Mouse (Mus musculus) lung, postnatal 0 days (tissue): Measurements from ENCODE around the gene Cep41. TPM values are rescaled to one million over a fixed set of nuclear protein-coding genes. Genes with fewer than 3 reads are reported as not detected.

Experiments
- ATAC-seq: fragments of 200-750 bp; cut with Nextera tagmentation; 2 replicates; pipeline ENCODE4 v1.8.0; 2017; ENCODE audit warnings: moderate library complexity
- DNase-seq: peaks from one replicate; pipeline ENCODE4 v3.0.0-alpha.2; 2016; ENCODE audit warnings: low spot score
- H3K27ac ChIP-seq: fragments of 300-500 bp; sonication (generic); 2 replicates; pipeline ENCODE4 v1.5.1; 2014; ENCODE audit warnings: antibody characterized with exemption, mild to moderate bottlenecking, low read length, mixed read lengths
- H3K27me3 ChIP-seq: fragments of 300-500 bp; sonication (generic); replicated peaks from 2 replicates; pipeline ENCODE4 v1.6.1; 2014; ENCODE audit warnings: low read length, mixed read lengths; ENCODE audit not compliant: insufficient read depth
- H3K36me3 ChIP-seq: fragments of 300-500 bp; sonication (generic); 2 replicates; pipeline ENCODE4 v1.6.1; 2014; ENCODE audit warnings: low read length, mixed read lengths; ENCODE audit not compliant: insufficient read depth
- H3K4me1 ChIP-seq: fragments of 300-500 bp; sonication (generic); 2 replicates; pipeline ENCODE4 v1.6.1; 2014; ENCODE audit warnings: antibody characterized with exemption, low read depth, low read length, mixed read lengths; ENCODE audit not compliant: insufficient read depth
- H3K4me2 ChIP-seq: fragments of 300-500 bp; sonication (generic); replicated peaks from 2 replicates; pipeline ENCODE4 v1.6.1; 2014; ENCODE audit warnings: low read depth, mild to moderate bottlenecking, low read length, moderate library complexity, mixed read lengths
- H3K4me3 ChIP-seq: fragments of 300-500 bp; sonication (generic); 2 replicates; pipeline ENCODE4 v1.5.1; 2014; ENCODE audit warnings: low read depth, low read length
- H3K9ac ChIP-seq: fragments of 300-500 bp; sonication (generic); replicated peaks from 2 replicates; pipeline ENCODE4 v1.6.1; 2014; ENCODE audit warnings: low read depth, mild to moderate bottlenecking
- H3K9me3 ChIP-seq: fragments of 300-500 bp; sonication (generic); 2 replicates; pipeline ENCODE4 v1.6.1; 2016; ENCODE audit warnings: low read length, mixed read lengths
- CTCF ChIP-seq: IDR thresholded peaks from 2 replicates; pipeline ENCODE4 v1.5.1; 2016; ENCODE audit warnings: antibody characterized with exemption, mild to moderate bottlenecking
- EP300 ChIP-seq: IDR thresholded peaks from 2 replicates; pipeline ENCODE4 v1.6.1; 2016; ENCODE audit warnings: antibody characterized with exemption, mild to moderate bottlenecking, control low read depth
- WGBS: fragments of 180-500 bp; shearing (Covaris S2); extraction: QIAGEN DNeasy Blood & Tissue Kit; methylation state at CpG from one replicate; pipeline ENCODE4 v1.1.7; 2014; 5-methylcytosine and 5-hydroxymethylcytosine counted together
- polyA plus RNA-seq: library from polyadenylated mRNA; unstranded; fragments of >200 nt; fragmentation: Nextera tagmentation; extraction: Ambion mirVana; gene quantifications from 2 replicates; pipeline ENCODE4 v1.2.1, GENCODE M21; 2015

Cep41 gene
- polyA plus RNA-seq, 1 experiment from 2014 or later = 6.3 TPM

GRCm38 (mm10) chr6:30736372-30736762, 42.8 kb upstream of the Cep41 start:
- Histone ChIP-seq H3K27ac (peak overlapping the region; percentile 65; the same call in 1 of the 2 replicates), H3K36me3 (no peaks in the 10 kb centered on the region), H3K9me3 (peaks cover 11% of the 10 kb centered on the region), H3K27me3 (no peaks in the 10 kb centered on the region), H3K4me3 (peak overlapping the region; percentile 15; the same call in 1 of the 2 replicates), H3K9ac (no peak overlapping the region), H3K4me2 (peak overlapping the region; percentile 44; the same call in 1 of the 2 replicates), H3K4me1 (no peaks in the 10 kb centered on the region)
- 51% methylated on average over 13 of the region's 13 CpGs for WGBS
- peak; percentile 48 for ATAC-seq
- no peak for TF ChIP-seq CTCF
- TF ChIP-seq EP300 = no peak
- peak; percentile 37 for DNase-seq

GRCm38 (mm10) chr6:30735728-30736371, 42.3 kb upstream of the Cep41 start:
- no peak for TF ChIP-seq CTCF
- no peak for TF ChIP-seq EP300
- Histone ChIP-seq H3K27me3 (no peaks in the 10 kb centered on the region), H3K27ac (peak overlapping the region; percentile 65), H3K9me3 (peaks cover 11% of the 10 kb centered on the region), H3K4me3 (peak overlapping the region; percentile 24), H3K36me3 (no peaks in the 10 kb centered on the region), H3K4me1 (no peaks in the 10 kb centered on the region), H3K4me2 (peak overlapping the region; percentile 44), H3K9ac (no peak overlapping the region; the same call in 1 of the 2 replicates)
- DNase-seq (no peak), ATAC-seq (no peak)
- WGBS = 57% methylated on average over 15 of the region's 15 CpGs

GRCm38 (mm10) chr6:30734988-30735727, 41.6 kb upstream of the Cep41 start:
- Histone ChIP-seq H3K27me3 (no peaks in the 10 kb centered on the region), H3K27ac (peak overlapping the region; percentile 65), H3K4me2 (peak overlapping the region; percentile 44), H3K4me3 (peak overlapping the region; percentile 24), H3K36me3 (no peaks in the 10 kb centered on the region), H3K9me3 (peaks cover 11% of the 10 kb centered on the region), H3K4me1 (no peaks in the 10 kb centered on the region), H3K9ac (no peak overlapping the region; the same call in 1 of the 2 replicates)
- TF ChIP-seq CTCF = no peak
- TF ChIP-seq EP300 = no peak
- no peak for DNase-seq
- WGBS = 56% methylated on average over 22 of the region's 22 CpGs
- ATAC-seq = no peak

- TF ChIP-seq EP300 = no peak
- no peak for TF ChIP-seq CTCF
- Histone ChIP-seq H3K4me2 (no peak overlapping the region), H3K9me3 (peaks cover 11% of the 10 kb centered on the region), H3K4me3 (no peak overlapping the region), H3K9ac (no peak overlapping the region), H3K27me3 (no peaks in the 10 kb centered on the region), H3K36me3 (no peaks in the 10 kb centered on the region), H3K4me1 (no peaks in the 10 kb centered on the region), H3K27ac (no peak overlapping the region)
- ATAC-seq (no peak), DNase-seq (no peak)
- WGBS = 33% methylated on average over 6 of the region's 6 CpGs
These were observed 40.9 kb upstream of the Cep41 start for GRCm38 (mm10) chr6:30734465-30734864.

GRCm38 (mm10) chr6:30732571-30733130, 39.1 kb upstream of the Cep41 start:
- 63% methylated on average over 18 of the region's 18 CpGs for WGBS
- no peak overlapping the region for H3K9ac ChIP-seq
- H3K27ac ChIP-seq = no peak overlapping the region
- no peaks in the 10 kb centered on the region for H3K36me3 ChIP-seq
- no peaks in the 10 kb centered on the region for H3K27me3 ChIP-seq
- no peak for ATAC-seq
- TF ChIP-seq EP300 (no peak), CTCF (peak; percentile 7; the same call in 1 of the 2 replicates)
- no peak overlapping the region for H3K4me3 ChIP-seq
- H3K9me3 ChIP-seq = peaks cover 5% of the 10 kb centered on the region
- DNase-seq = no peak
- no peak overlapping the region for H3K4me2 ChIP-seq
- no peaks in the 10 kb centered on the region for H3K4me1 ChIP-seq

GRCm38 (mm10) chr6:30730301-30730971, 36.9 kb upstream of the Cep41 start:
- H3K9me3 ChIP-seq = no peaks in the 10 kb centered on the region
- H3K9ac ChIP-seq = no peak overlapping the region
- no peaks in the 10 kb centered on the region for H3K36me3 ChIP-seq
- H3K27me3 ChIP-seq = no peaks in the 10 kb centered on the region
- DNase-seq (peak; percentile 61), ATAC-seq (no peak; the same call in 1 of the 2 replicates)
- TF ChIP-seq EP300 = no peak; the same call in 1 of the 2 replicates
- TF ChIP-seq CTCF = no peak
- H3K4me3 ChIP-seq = no peak overlapping the region
- WGBS = 33% methylated on average over 12 of the region's 12 CpGs
- no peak overlapping the region for H3K27ac ChIP-seq
- H3K4me1 ChIP-seq = no peaks in the 10 kb centered on the region
- no peak overlapping the region for H3K4me2 ChIP-seq
